Mouse (Mus musculus) gonadal fat pad, adult 2 months (tissue): ENCODE measurements at regions not wholly inside any gene's neighbourhood (a gene's known extent, or its start where the extent isn't known, plus 50 kb on each side); places are given as distances from the start of the nearest gene placed in this dataset.
"Not testable (repeated sequence)": the region's sequence is repeated elsewhere in the genome, so short reads cannot be mapped to it uniquely, and the experiment has no call there.

Source experiments
- DNase-seq: peaks from one replicate; pipeline ENCODE4 v3.0.0-alpha.2; 2012; ENCODE audit warnings: low read depth

DNA sequence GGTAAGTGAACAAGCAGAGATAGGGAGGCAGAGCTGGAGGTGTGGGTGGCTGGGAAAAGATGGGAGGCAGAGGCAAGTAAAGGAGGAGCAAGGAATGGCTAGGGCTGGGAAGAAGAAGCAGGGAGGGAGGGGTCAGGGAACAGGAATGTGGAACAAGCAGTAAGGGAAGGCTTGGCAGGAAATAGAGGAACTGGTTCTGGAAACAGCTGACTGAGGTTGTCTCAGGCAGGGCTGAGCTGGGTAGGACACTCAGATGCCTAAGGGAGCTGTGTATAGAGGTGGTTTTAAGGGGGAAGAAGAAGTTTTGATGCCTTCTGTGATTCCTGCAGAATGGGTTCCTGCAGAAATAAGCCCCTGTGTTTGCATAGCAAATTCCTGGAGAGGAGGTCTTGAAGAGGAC, 92.7 kb downstream of the Nucb2 start:
- no peak for DNase-seq

GRCm38 (mm10) chr7:116600340-116600739, 96.2 kb downstream of the Nucb2 start:
- no peak for DNase-seq

- DNase-seq, result no peak
Observed at GRCm38 (mm10) chr7:116603167-116603839, 99.1 kb downstream of the Nucb2 start.

DNA sequence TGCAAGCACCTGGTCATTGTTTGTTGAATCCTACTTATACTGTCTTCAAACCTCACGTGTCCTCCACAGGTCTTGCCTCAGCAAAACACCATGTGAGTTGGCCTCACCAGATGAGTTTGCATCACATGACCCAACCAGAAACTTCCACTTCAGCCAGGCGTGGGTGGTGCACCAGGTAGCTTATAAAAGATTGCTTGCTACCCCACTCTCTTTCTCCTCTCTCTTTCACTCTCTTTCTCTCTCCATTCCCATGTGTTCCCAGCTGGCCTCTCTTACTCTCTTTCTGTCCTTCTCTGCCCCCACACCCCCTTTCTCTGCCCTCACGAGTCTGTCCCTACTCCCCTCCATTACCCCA, 99.6 kb downstream of the Nucb2 start:
- peak; percentile 9 for DNase-seq

DNA sequence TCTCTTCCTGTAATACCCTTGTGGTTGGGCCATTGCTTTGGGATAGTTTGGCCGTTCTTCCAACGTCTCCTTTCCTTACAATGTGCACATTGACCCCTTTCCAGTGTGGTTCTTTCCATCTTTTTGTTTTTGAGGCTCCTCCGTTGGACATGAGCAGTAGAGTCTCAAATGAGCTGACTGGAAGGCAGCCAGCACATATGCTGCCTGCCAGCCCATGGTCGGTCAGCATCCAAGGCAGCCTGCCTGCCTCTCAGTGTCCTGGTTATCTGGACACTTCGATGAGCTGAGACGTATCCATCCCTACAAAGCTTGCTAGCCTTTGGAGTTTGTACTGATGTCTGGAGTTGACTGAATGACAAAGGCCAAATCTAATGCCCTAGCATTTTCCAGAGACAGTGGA, 102.1 kb downstream of the Nucb2 start:
- DNase-seq, result no peak

GRCm38 (mm10) chr7:116606751-116607483, 102.7 kb downstream of the Nucb2 start:
- no peak for DNase-seq

DNA sequence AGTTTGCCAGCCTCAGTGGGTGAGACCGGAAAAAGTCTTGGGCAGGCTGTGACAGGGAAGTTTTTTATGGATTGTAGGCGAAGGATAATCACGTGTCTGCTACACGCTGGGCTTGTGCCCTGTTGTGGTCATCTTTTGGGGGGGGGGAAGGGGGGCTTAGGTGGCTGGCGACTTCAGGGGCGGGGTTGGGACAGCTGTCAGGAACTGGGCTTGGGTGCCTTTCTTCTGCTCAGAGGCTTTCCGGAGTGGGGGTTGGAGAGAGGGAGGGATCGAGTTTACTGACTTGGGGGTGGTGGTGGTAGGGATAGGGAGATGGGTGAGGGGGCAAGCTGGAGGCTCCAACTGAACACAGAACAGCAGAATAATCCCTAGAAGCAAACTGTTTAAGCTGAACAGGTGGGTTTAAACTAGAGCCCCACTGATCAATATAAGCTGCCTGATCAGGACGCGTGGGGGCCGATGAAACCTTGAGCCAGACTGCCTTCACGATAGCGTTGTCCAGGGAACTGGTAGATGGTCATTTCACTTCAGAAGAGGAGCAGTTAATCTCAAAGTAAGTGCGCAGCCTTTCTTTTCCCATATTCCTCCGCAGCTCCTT, 103.6 kb downstream of the Nucb2 start:
- DNase-seq, result no peak

GRCm38 (mm10) chr7:116608350-116609085, 104.3 kb downstream of the Nucb2 start:
- DNase-seq, result peak; percentile 8

DNA sequence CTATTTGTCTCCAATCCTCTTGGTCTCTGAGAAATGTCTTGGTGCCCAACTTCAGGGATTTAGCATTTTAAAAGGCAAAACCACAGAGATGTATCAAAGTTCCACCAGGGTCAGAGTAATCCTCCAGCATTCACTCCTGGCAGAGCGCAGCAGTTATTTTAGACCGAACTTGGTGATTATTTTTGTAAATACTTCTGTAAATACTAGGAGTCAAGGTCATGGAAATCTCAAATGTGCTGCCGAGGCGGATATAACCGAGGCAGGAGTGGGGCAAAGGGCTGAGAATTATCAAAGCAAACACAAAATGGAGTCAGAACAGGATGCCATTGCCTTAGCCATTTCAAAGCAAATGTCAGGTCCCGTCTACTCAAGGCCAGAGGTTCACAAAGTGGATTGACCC, 105.2 kb downstream of the Nucb2 start:
- DNase-seq, result no peak

- DNase-seq, result no peak
Observed at GRCm38 (mm10) chr7:116609906-116610305, 105.7 kb downstream of the Nucb2 start.

DNA sequence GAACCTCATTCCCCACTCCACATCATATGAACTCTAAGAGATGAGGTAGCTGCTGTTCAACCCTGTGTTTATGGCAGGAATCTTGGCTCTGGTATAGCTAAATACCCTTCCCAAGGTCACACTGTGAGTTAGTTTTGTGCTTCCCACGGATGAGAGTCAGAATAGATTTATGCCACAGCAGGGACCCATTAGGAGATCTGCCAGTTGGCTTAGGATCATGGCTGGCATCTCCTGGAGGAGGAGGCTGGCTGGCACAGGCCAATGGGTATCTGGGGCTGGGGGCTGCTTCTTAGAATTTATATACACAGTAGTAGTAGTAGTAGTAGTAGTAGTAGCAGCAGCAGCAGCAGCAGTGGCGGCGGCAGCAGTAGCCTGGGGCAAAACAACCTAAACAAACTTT, 111.8 kb downstream of the Nucb2 start:
- DNase-seq, result no peak

DNA sequence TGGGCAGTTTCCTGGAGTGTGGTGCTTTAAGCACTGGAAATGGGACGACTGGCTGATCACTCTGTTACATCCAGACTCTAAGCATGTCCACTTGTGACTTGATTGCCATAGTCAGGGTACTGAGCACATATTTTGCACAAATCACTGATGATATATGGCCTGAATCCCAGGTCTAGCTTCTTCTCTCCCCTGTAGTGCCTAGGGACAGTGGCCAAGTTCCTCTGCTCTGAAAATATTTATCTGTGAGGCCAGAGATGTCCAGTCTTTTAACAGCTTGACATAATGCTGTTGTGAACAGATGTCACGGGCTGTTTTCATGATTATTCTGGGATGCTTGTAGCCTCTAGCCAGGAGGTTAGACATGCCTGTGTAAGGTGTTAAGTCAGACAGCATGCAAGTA, 115.5 kb downstream of the Nucb2 start:
- DNase-seq, result no peak

GRCm38 (mm10) chr7:116620381-116620780, 116.2 kb downstream of the Nucb2 start:
- DNase-seq, result no peak

DNA sequence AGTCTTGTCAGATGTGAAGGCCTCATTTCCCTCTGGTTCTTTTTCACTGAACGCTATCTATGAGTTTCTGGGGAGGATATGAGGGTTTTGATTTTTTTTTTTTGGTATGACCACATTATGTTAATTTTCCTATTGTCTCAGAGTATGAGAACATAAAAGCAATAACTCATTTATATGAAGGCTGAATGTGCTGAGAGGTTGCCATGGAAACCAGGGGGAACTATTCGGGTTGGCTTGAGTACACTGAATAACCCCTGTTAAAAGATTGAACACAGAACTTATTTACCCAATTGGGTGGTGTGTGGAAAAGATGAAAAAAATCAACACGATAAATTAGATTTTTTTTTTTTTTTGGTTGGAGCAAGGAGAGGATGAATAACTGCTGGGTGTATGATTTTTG, 129.0 kb downstream of the Nucb2 start:
- DNase-seq, result no peak

- DNase-seq, result no peak
Observed at GRCm38 (mm10) chr7:116644902-116645650, 140.9 kb downstream of the Nucb2 start.

GRCm38 (mm10) chr7:116654466-116654865, 150.3 kb downstream of the Nucb2 start:
- DNase-seq, result no peak

DNA sequence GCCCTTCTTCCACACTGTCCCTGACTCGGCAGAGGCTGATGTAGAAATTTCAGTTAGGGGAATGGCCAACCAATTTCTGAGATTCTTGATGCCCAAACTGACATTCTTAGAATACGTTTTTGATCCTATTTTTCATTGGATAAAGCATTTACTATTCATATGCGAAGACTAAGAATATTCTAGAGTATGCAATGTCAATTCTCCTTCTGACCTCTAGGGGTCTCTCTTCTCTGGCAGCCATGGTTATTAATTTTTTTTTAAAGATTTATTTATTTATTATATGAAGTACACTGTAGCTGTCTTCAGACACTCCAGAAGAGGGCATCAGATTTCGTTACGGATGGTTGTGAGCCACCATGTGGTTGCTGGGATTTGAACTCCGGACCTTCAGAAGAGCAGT, 152.9 kb downstream of the Nucb2 start:
- not testable (repeated sequence) for DNase-seq

- DNase-seq, result no peak
Observed at GRCm38 (mm10) chr7:116665581-116665980, 161.4 kb downstream of the Nucb2 start.

DNA sequence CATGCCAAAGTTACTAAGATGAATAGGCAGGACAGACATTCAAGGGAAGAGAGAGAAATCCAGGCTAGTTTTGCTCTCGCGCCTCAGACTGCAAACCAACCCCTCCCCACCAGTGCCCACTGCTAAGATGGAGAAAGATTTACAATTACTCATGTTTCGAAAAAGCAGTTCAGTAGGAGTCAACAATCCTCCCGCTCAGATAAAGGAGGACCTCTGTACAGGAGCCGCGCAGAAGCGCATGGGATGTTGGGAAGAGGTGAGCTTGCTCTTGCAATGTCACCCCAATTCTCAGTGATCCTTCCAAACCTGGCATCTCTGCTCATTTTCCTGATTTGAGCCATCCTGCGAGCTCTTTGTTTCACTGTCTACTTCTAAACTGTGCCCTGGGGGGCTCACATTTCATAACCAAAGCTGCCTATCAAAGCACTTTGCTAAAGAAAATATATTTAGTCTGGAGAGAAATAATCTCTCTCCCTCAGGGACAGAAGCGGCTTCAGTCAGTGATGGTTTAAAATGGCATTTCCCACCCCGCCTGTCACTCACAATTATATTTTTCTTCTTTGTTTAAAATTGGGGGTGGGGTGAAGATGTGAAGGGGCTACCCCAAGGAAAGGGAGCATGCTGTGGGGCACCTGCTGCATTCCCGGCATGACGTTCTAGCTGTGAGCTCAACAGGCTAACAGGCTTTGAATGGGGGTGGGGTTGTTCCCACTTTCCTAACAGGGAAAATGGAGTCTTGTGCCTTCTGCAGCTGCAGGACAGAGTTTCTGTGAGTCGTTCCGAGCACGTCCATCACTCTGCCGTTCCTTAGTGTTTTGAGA, 170.2 kb downstream of the Nucb2 start:
- no peak for DNase-seq

GRCm38 (mm10) chr7:116676696-116677095, 172.5 kb downstream of the Nucb2 start:
- DNase-seq, result no peak

DNA sequence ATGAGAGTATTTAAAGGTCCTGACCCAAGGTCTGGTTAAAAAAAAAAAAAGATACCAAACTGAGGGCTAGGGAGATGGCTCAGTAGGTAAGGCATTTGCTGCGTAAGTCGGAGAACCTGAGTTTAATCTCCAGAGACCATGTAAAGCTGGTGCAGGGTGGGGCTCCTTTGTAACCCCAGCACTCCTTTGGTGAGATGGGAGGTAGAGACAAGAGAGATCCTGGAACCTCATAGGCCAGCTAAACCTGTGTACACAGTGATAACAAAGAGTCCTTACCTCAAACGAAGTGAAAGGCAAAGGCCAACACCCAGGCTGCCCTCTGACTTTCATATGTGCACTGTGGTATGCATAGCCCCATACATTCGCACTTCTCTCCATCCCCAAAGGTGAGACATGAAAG, 175.0 kb downstream of the Nucb2 start:
- DNase-seq, result no peak
